Mouse (Mus musculus) gastrocnemius, postnatal 10 days (tissue): ENCODE results near the gene Prr5l. TPM values are rescaled to one million over a fixed set of nuclear protein-coding genes. Genes with fewer than 3 reads are reported as not detected.

Source experiments
- DNase-seq: peaks from one replicate; pipeline ENCODE4 v3.0.0; 2021; ENCODE audit warnings: mixed read lengths
- total RNA-seq, 2 experiments: library from RNA; stranded (reverse); gene quantifications; 2 replicates each; pipeline ENCODE4 v1.2.3; 2021

Prr5l gene
- total RNA-seq, 2 experiments from 2014 or later = 2.2 to 4.9 TPM

DNA sequence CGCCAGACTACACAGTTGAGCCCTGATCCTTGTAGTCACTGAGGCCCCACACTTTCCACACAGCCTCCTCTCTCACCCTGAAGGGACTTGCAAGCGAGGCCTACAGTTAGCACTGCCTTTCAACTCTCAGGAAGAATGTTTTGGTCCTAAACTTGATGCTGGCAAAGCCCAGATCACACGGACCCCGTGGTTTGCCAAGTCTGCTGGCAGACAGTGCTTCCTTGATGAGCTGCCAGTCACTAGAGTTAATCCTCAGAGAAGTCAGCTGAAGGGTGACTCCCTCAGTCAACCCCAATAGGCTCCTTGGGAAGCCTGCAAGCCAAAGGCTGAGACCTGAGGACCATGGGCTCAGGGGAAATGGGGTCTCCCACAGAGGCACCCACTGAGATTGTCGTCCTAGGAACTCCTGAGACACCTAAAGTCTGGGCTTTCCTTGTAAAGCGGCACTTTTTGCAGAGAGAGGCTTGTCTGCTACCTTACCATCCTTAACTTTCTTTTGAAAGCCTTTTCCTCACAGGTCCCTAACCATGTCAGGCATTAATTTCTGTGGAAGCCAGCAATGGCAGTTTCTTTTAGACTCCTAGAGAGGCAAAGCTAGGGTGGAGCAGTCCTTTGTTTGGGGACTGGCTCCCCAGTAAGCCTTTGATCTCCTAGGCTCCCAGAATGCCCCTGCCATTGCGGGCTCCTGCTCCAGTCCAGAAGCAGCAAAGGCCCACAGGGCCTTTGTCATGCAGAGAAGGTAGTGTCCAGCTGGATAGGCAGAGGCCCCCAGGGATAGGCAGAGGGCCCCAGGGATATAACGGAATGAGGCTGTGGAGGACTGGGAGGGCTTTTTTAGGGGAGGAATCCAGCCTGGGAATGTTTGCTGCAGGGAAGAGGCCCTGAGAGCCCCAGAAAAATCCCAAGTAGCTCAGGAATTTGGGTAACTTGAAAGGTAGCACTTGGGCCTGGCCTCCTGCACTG is 160.2 kb downstream of the Prr5l start:
- DNase-seq = peak; percentile 39

DNA sequence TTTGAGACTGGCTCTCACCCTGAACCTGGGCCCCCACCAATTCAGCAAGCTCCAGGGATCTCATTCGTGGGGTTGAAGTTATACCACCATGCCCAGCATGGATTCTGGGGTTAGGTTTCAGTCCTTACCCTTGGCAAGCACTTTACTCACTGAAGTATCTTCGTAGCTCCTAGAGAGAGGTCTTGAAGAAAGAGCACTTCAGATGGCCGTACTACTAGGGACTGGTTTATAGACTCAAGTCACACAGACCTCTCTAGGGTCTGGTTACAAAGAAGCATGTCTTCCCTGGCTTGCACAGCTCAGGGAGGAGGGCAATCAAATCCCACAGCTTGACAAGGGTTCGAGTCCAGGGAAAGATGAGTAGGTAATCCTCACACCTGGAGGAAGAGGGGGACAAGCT is 161.0 kb downstream of the Prr5l start:
- no peak for DNase-seq

DNA sequence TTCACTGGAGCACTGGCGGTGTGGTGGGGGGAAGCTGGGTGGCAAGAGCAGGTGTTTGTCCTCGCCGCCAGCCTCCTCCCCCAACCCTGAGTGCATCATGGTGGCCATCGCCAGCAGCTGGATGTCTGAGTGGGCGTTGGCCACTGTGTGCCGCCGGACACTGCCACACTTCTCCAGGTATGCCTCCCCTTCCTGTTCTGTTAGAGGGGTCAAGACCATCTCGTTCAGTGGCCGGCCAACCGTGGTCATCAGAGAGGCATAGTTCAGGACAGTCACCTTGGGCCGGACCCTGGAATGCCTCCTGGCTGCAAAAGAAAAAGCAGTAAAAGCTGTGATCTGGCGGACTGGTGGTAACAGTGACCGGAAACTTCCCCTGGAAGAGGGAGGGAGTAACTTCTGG is 165.7 kb downstream of the Prr5l start:
- no peak for DNase-seq

DNA sequence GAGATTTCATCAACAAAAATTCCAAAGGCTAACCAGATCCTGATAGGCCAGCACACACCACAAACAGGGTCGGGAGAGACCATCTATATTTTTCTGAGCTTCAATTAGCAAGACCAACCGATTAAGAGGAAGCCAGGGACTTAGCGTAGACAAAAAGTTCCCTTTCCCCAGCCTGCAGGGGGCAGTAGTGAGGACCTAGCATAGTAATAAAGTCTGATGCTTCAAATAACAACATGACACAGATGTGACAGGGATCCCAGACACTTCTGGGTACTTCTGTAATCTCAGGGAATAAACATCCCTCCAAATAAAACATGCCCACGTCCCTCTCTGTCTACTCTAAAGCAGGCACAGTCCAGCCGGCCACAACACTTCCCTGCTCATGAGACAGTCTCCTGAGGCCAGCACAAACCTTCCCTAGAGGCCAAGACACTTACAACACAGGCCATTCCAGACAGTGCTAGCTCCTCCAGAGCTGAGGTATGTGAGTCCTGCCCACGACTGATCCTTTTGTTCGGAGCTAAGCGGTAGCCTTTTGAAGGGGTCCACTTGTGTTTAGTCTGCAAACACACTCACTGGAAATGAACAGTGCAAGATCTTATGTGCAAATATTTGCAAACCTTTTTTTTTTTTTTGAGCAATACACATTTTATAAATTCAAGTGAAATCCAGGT is 167.0 kb downstream of the Prr5l start:
- peak; percentile 60 for DNase-seq

DNA sequence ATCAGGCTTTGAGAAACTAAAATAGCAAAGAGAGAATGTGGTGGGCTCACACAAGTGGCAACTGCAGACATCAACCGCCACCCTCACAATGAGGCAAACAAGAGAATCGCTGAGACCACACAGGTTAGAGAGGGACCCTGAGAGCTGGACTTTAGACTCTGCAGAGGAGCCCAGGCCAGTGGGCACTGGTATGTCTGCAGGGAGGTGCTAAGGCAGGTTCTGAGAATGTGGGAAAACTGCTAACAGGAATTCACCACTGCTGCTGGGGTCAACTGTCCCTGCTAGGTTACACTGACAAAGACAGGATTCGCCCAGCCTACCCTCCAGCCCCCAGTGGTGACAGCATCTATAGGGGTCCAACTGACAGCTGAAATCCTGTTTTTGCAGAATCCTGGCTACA is 171.2 kb downstream of the Prr5l start:
- no peak for DNase-seq

- DNase-seq = no peak
Measured at GRCm38 (mm10) chr2:101705941-101706485, 176.8 kb downstream of the Prr5l start.

DNA sequence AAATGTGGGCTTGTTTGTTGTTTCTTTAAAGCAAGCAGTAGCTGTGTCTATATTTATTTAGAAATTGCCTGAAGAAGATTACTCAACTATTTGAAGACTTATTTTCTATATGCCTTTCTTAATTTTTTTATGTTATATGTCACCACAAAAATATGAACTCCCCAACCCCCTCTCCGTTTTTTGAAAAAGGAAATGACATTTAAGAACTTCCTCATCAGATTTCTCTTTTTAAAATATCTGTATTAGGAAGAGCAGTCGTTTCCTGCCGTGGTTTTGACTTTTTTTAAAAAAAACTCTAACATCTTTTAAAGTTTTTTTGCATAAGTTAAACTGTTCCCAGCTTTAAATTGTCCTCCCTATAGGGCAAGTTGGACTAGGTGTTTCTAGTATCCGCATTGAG is 183.5 kb downstream of the Prr5l start:
- no peak for DNase-seq

DNA sequence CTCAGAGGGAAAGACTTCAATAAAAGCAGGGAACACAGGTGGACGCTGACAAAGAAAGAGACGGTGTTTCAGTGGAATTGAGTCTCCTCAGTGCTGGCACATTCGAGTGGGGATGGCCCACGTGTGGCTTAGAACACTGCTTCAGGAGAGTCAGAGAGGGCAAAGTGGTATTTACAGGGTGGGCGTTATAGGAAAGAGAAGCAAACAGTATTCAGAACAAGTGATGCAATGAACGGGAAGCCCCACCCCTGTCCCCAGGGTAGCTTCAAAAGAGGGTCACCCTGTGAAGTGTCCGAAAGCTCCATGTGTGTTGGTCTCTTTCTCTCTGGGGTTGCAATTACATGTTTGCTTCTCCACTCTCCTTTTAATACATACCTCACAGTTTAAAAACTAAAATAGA is 187.2 kb downstream of the Prr5l start:
- no peak for DNase-seq

DNA sequence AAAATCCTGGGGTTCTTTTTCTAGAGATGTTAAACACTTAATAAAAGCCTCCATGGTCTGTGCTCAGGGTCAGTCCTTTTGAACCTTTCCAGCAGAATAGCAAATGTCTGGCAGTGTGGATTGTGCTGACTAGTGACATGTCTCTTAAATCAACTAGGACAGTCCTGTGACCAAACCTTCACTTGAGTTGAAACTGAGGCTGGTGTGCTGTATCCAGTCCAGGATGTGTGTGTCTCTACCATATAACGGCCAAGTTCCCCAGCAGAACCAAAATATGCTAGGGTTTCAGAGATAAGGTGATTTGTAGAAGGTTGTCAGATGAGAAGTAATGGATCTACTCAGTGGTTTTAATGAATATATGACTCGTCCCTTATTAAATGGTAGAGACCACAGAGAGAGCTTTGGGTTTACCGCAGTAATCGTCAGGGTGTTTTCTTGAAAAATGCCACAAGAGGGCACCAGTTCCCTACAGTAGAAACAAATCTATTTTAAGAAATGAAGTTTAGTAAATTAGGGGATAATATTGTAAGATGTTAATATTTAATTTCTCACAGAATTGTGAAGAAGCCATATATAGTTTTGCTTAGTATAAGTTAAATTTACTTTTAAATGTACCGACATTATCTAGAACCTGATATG is 189.1 kb downstream of the Prr5l start:
- DNase-seq = no peak

DNA sequence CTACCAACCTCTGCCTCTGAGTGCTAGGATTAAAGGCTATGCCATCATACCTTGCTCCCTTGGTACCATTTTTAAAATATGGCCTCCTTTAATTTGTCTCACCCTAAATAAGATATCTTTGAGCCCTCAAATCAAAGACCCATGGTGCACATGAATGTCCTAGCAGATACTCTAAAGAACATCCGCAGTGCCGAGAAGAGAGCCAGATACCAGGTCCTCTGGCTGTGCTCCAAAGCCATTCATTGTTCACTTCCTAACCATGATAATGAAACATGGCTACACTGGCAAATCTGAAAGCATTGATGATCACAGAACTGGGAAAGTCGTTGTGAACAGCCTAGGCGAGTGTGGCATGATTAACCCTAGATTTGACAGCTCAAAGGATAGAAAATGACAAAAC is 189.8 kb downstream of the Prr5l start:
- no peak for DNase-seq

DNA sequence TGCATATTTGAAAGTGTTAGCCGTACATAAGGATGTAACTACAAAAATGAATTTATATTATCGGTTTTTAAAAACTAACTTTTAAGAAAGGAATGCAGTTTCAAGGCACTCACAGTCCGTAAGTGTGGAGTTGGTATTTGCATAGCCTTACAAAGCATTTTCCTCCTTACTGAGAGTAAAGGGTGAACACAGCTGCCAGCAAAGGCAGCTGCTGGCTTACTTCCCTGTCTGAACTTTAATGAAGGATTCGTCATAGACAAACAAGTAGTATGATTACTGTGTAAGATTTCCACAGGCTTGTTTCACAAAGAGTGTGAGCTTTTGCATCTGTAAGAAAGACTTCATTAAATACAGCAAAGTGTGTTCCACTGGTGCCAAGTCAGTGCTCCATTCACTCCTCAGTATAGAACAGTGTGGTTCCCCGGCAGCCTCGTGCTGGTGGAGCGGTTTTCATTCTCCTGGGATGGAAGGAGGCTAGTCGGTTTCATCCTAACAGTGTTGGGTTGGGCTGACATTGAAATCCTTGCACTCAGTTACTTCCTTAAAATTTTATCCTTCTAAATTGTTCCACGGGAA is 192.5 kb downstream of the Prr5l start:
- DNase-seq = no peak

DNA sequence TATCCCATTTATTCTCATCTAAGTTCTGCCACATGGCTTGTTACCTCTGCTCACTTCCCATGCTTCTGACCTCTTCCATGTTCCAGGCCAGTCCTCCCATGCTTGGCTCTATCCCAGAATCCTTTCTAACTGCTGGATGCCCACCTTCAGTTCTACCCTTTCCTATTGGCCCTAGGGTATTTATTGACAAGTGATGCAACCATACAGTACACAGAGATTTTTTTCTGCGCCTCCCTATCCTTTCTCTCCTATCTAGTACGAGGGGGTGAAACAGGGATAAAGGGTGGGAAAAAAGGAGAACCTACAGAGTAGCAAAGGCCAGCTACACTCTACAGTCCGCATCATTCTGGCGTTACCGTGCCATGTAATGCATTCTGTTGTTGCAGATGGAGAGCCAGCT is 194.8 kb downstream of the Prr5l start:
- DNase-seq = no peak

GRCm38 (mm10) chr2:101684421-101684820 is 198.4 kb downstream of the Prr5l start:
- DNase-seq = peak; percentile 67

GRCm38 (mm10) chr2:101679164-101679784 is 203.6 kb downstream of the Prr5l start:
- DNase-seq = no peak

GRCm38 (mm10) chr2:101678236-101679021 is 204.4 kb downstream of the Prr5l start, which contains the start of gene Traf6:
Gene Traf6 (plus strand): TSS chr2:101678429.
- DNase-seq = peak; percentile 88

GRCm38 (mm10) chr2:101673547-101673946 is 209.3 kb downstream of the Prr5l start:
- no peak for DNase-seq

DNA sequence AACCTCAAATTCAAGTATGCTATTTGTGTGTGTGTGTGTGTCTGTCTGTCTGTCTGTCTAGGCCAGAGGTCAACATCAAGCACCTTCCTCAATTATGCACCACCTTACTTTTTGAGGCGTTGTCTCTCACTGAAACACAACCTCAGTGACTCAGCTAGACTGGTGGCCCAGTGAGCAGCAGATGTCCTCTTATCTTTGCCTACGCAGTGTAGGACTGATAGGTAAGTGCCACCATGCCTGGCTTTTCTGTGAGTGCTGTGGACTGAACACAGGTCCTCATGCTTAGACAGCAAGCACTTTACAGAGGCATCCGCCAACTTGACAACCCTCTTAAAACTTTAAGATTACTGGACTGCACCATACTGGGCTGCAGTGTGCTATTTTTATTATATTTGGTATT is 214.1 kb downstream of the Prr5l start:
- no peak for DNase-seq

GRCm38 (mm10) chr2:101665703-101666092 is 217.1 kb downstream of the Prr5l start:
- no peak for DNase-seq

- DNase-seq = peak; percentile 67
Measured at GRCm38 (mm10) chr2:101665058-101665702, 217.6 kb downstream of the Prr5l start.
